Mouse (Mus musculus) brown adipose tissue, adult 24 weeks (tissue): ENCODE measurements around the gene Fads6. TPM values are rescaled to one million over a fixed set of nuclear protein-coding genes. Genes with fewer than 3 reads are reported as not detected.

ENCODE experiments used
- H3K27ac ChIP-seq: fragments of 200-500 bp; replicated peaks from 2 replicates; pipeline ENCODE4 v1.5.1; 2012; ENCODE audit warnings: low read depth, mild to moderate bottlenecking, low read length
- H3K4me1 ChIP-seq: fragments of 200-500 bp; 2 replicates; pipeline ENCODE4 v1.6.1; 2012; ENCODE audit warnings: low read length, mixed read lengths; ENCODE audit not compliant: control insufficient read depth, insufficient read depth, insufficient read length
- H3K4me3 ChIP-seq: fragments of 200-500 bp; 2 replicates; pipeline ENCODE4 v1.5.1; 2012; ENCODE audit warnings: low read depth, mild to moderate bottlenecking, low read length, moderate library complexity; ENCODE audit not compliant: insufficient read depth
- polyA plus RNA-seq: library from polyadenylated mRNA; stranded (reverse); fragments of >200 nt; gene quantifications from 2 replicates; pipeline ENCODE4 v1.2.4, GENCODE M21; 2012; ENCODE audit not compliant: missing spikeins, insufficient read depth, insufficient read length

The Fads6 gene
- polyA plus RNA-seq, 1 experiment, result 0.40 TPM

DNA sequence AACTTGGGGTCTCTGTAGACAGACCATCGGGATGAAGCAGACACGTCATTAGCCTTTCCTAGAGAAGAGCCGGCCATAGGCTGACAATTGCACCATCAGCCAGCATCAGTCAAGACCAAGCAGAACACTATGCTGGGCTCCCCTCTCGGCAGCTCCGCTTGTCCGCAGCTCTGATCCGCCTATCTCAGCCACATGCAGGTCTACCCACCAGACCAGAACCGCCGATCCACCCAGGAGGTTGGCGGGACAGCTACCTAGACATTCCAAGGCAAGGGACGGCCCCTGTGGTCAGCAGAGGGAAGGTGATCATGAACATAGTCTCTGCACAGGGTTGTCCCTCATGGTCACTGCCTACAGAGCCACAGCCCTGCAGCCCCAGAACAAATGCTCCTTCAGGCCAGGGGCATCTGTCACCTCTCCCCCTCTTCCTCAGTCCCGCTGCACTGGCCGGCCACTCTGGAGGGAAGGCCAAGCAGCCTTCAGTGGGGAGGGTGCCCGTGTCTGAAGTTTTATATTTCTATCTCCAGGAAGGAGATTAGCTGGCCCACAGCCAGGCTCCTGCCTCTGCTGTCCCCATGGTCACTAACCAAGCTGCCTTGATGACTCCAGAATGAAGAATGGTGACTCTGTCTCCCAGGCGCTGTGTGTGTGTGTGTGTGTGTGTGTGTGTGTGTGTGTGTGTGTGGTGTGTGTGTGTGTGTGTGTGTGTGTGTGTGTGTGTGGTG, 63.0 kb downstream of the Fads6 start:
- Histone ChIP-seq H3K4me3 (no peak overlapping the region), H3K27ac (no peak overlapping the region), H3K4me1 (peaks cover 2% of the 10 kb centered on the region; the same call in 1 of the 2 replicates)

DNA sequence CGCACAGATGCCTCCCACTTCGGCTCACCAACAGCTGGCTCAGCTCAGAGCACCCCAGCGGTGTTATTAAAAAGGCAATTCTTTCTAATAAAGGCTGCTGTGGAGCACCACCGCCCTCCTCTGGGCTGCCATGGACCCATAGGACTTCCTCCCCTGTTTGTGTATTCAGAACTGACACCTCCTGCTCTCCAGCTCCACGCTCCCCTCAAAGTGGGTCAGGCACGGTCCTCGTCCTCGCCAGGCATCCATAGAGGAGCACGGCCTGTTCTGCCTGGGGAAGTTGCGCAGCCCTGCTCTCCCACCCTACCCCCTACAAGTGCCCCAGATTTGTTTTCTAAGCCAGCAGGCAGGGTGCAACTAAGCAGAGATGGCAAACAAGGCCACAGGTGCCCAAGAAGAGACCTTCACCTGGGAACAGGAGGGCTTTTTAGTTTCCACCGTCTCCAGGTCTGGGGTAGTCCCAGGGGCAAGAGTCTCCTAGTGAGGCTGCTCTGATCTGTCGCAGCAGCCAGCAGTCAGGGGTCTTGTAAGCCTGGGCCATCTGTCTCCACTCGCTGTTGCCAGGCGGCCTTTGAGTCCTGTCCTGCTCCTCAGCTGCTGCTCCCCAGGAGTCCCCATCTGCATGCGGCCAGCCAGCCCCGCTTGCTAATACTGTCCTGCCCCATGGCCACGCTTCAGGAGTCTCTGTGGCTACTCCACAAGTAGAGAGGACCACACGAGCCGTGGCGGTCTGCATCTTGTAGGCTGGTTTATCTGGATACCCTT, 63.8 kb downstream of the Fads6 start:
- Histone ChIP-seq H3K4me1 (peaks cover 2% of the 10 kb centered on the region; the same call in 1 of the 2 replicates), H3K4me3 (no peak overlapping the region), H3K27ac (no peak overlapping the region)

DNA sequence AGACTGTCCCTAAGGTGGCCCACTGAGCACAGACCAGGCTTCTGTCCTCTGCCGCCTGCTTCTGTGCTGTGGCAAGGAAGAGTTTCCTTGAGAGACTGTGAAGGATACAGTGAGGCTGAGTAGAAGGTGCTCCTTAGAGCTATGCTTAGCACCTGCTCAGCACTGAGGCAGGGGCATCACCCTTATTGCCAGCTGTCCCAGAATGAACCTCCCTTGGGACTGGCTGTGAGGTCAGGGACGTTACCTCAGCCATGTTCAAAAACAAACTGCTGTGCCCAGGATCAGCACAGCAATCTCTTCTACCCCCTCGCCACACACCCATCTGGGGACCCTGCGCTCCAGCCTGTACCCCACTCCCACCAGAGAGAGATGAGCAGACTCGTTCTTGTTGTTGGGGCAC, 64.6 kb downstream of the Fads6 start:
- peaks cover 2% of the 10 kb centered on the region; the same call in 1 of the 2 replicates for H3K4me1 ChIP-seq
- no peak overlapping the region for H3K4me3 ChIP-seq
- no peak overlapping the region for H3K27ac ChIP-seq

DNA sequence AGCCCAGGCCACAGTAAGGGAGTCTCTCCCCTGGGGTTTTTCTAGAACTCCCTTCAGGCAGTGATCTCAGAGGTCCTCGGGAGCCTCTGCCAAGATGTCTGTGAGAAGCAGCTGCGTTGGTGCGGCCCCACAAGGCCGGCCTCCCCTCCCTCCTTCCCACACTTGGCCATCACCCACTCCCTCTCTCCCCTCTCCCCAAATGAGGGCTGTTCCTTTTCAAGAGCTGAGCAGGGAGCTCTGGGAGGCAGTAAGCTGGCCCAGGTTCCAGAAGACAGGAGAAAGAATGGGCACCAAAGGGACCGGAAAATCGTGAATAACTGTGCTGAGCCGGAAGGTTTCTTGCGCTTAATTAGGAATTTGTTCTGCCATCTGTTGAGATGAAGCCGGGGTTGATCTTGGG, 65.5 kb downstream of the Fads6 start:
- H3K4me3 ChIP-seq, result no peak overlapping the region
- peaks cover 2% of the 10 kb centered on the region; the same call in 1 of the 2 replicates for H3K4me1 ChIP-seq
- no peak overlapping the region for H3K27ac ChIP-seq

DNA sequence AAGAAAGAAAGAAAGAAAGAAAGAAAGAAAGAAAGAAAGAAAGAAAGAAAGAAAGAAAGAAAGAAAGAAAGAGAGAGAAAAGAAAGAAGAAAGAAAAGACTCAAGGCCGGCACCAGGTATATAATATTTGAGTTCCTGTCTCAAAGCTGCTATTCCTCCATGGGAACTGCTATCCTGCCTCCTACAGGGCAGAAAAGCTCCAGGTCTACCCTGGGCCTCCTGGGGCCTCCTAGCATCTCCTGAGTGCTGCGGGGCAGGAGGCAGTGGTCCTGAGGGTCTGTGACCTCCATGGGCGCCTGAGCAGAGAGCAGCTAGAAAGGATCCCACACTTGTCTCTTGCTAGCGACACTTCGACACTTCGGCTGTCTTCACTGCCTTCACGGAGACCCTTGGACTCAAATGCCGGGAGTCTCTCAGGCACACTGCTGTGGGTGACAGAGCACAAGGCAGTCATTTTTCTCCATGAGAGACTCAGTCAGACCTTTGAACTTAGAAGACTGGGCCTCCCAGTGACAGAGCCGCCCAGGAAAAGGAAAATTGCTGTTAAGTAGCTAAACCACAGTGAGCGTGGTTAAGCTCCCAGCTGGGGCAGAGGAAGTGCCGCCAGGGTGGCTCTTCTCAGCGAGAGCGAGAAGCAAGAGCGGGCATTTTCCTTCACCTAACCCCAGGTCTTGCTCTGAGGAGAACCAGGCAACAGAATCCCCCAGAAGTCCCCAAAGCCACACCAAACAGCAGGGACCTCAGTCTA, 66.1 kb downstream of the Fads6 start:
- Histone ChIP-seq H3K27ac (no peak overlapping the region), H3K4me3 (no peak overlapping the region), H3K4me1 (no peaks in the 10 kb centered on the region; the same call in 1 of the 2 replicates)

Other genes starting within 250 kb of the Fads6 start
- gene Cd300ld3, start 249.3 kb downstream of the Fads6 start, polyA plus RNA-seq, result 5.7 and 13.3 TPM in 2 replicates
- gene Cd300e, start 235.5 kb downstream of the Fads6 start, polyA plus RNA-seq, result not detected in 2 replicates
- 0.79 and 1.2 TPM in 2 replicates for gene Rab37, start 206.2 kb downstream of the Fads6 start, polyA plus RNA-seq
- 0.28 TPM in 1 of 2 replicates, not detected in the other for gene Cd300lf, start 163.7 kb downstream of the Fads6 start, polyA plus RNA-seq
- 5.3 and 5.9 TPM in 2 replicates for gene Slc9a3r1, start 134.3 kb downstream of the Fads6 start, polyA plus RNA-seq
- 8.5 and 8.8 TPM in 2 replicates for gene Tmem104, start 110.2 kb downstream of the Fads6 start, polyA plus RNA-seq
- 20.9 and 29.3 TPM in 2 replicates for gene Nat9, start 109.8 kb downstream of the Fads6 start, polyA plus RNA-seq
- gene Grin2c, start 30.4 kb downstream of the Fads6 start, polyA plus RNA-seq, result not detected in 2 replicates
- gene Fdxr, start 20.6 kb downstream of the Fads6 start, polyA plus RNA-seq, result 10.9 and 12.7 TPM in 2 replicates
- not detected in 2 replicates for gene Otop2, start 9.5 kb upstream of the Fads6 start, polyA plus RNA-seq
- gene Ush1g, start 24.4 kb upstream of the Fads6 start, polyA plus RNA-seq, result not detected in 2 replicates
- not detected in 2 replicates for gene Otop3, start 37.1 kb upstream of the Fads6 start, polyA plus RNA-seq
- gene Hid1, start 70.1 kb upstream of the Fads6 start, polyA plus RNA-seq, result 0.83 and 2.7 TPM in 2 replicates
- gene Cdr2l, start 84.3 kb upstream of the Fads6 start, polyA plus RNA-seq, result 1.9 and 2.1 TPM in 2 replicates
- gene Mrpl58, start 106.1 kb upstream of the Fads6 start, polyA plus RNA-seq, result 129 and 138 TPM in 2 replicates
- 2,910 and 3,016 TPM in 2 replicates for gene Atp5h, start 122.3 kb upstream of the Fads6 start, polyA plus RNA-seq
- 35.3 and 41.1 TPM in 2 replicates for gene Kctd2, start 122.5 kb upstream of the Fads6 start, polyA plus RNA-seq
- 0.87 and 2.3 TPM in 2 replicates for gene Trim80, start 142.9 kb upstream of the Fads6 start, polyA plus RNA-seq
- gene Slc16a5, start 164.8 kb upstream of the Fads6 start, polyA plus RNA-seq, result not detected in 2 replicates
- 4.1 TPM in 2 replicates for gene Armc7, start 178.0 kb upstream of the Fads6 start, polyA plus RNA-seq
- gene Nt5c, start 194.2 kb upstream of the Fads6 start, polyA plus RNA-seq, result 19.1 and 20.9 TPM in 2 replicates
- 21.2 and 21.5 TPM in 2 replicates for gene Jpt1, start 216.7 kb upstream of the Fads6 start, polyA plus RNA-seq
- 310 and 336 TPM in 2 replicates for gene Sumo2, start 238.6 kb upstream of the Fads6 start, polyA plus RNA-seq